In the genomic region with DNA sequence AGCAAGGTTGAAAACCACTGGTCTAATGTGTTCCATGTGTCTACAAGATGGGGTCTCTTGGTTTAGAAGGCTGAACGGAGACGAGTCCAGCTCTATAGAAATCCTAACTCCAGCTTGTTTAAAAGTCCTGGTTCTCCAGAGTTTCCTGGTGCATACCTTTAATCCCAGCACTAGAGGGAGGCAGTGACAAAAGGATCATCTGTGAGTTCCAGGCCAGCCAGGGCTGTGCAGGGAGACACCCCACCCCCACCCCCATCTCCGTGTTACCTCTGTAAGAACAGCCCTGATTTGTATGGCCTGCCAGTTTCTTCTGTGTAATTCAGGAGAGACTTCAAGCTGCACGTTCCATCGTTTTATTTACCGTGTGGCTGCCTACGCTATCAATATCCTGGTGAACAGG, we compare ENCODE assay signal across 9 mouse cellular contexts. TPM values are rescaled to one million over a fixed set of nuclear protein-coding genes. Genes with fewer than 3 reads are reported as not detected.
DNase-seq lines count a peak whose midpoint lies in the region; ATAC-seq and TF ChIP-seq lines count a peak whose summit lies in the region.
"Had no signal": no experiment of that assay in that cellular context is flagged by ENCODE, and none has a peak within 500 bp of the region (broad histone marks: within the 10 kb centered on the region; RNA-seq: fewer than 3 reads in every experiment).

No protein-coding gene starts in this region.

- H3K27ac ChIP-seq in gastrocnemius, adult 2 months: peak overlapping the region; percentile 64
- H3K27ac ChIP-seq in intestine, embryonic 15.5 days: no peak overlapping the region
- 0 out of 2 replicates have a peak overlapping the region, but pooled peaks have one; percentile 64 for H3K27ac ChIP-seq in liver, postnatal 0 days (ENCODE audit: low read depth)
- H3K27ac ChIP-seq in stomach, postnatal 0 days (replicated peaks): peak overlapping the region; percentile 65

- H3K36me3 ChIP-seq in intestine, embryonic 15.5 days: peaks cover 8% of the 10 kb centered on the region; the same call in 1 of the 2 replicates
- H3K36me3 ChIP-seq in liver, postnatal 0 days (replicated peaks; ENCODE audit: insufficient read depth, low read length): peaks cover 10% of the 10 kb centered on the region; the same call in 1 of the 2 replicates
- H3K36me3 ChIP-seq in stomach, postnatal 0 days (ENCODE audit: control insufficient read depth, insufficient read depth, low read length): 0 out of 2 replicates have a peak, but pooled peaks cover 4% of the 10 kb centered on the region

- no peak overlapping the region for H3K4me2 ChIP-seq in intestine, embryonic 15.5 days (replicated peaks)
- peak overlapping the region; percentile 55 for H3K4me2 ChIP-seq in liver, postnatal 0 days (ENCODE audit: low read depth, low read length)
- no peak overlapping the region for H3K4me2 ChIP-seq in stomach, postnatal 0 days (replicated peaks; ENCODE audit: low read depth)

- no peaks in the 10 kb centered on the region for H3K27me3 ChIP-seq in intestine, embryonic 15.5 days (replicated peaks)
- no peaks in the 10 kb centered on the region for H3K27me3 ChIP-seq in liver, postnatal 0 days (ENCODE audit: insufficient read depth, low read length)
- H3K27me3 ChIP-seq in stomach, postnatal 0 days (ENCODE audit: control insufficient read depth, insufficient read depth, low read length): no peaks in the 10 kb centered on the region

- ATAC-seq in intestine, embryonic 15.5 days: peak; percentile 69
- peak; percentile 82 for ATAC-seq in liver, postnatal 0 days
- ATAC-seq in stomach, postnatal 0 days (ENCODE audit: low FRiP score, low TSS enrichment): peak; percentile 83
- ATAC-seq in granulocyte monocyte progenitor cell, adult 5-6 weeks (replicated peaks; ENCODE audit: poor library complexity, severe bottlenecking): no peak

- H3K9me3 ChIP-seq in intestine, embryonic 15.5 days: no peaks in the 10 kb centered on the region
- H3K9me3 ChIP-seq in liver, postnatal 0 days (ENCODE audit: low read length): no peaks in the 10 kb centered on the region
- no peaks in the 10 kb centered on the region for H3K9me3 ChIP-seq in stomach, postnatal 0 days (ENCODE audit: control insufficient read depth, low read length)

- intact Hi-C loops in gastrocnemius, adult 2 months (cut with DNase I): loop anchor here (2.0 kb wide), 1 partner anchor 101 kb away; no protein-coding TSS in a partner anchor
- intact Hi-C loops in gastrocnemius, postnatal 36 days (cut with DNase I): loop anchor here (2.0 kb wide), 1 partner anchor 101 kb away; no protein-coding TSS in a partner anchor

- H3K4me1 ChIP-seq in intestine, embryonic 15.5 days (replicated peaks): 0 out of 2 replicates have a peak, but pooled peaks cover 5% of the 10 kb centered on the region
- H3K4me1 ChIP-seq in liver, postnatal 0 days (ENCODE audit: insufficient read depth): peaks cover 17% of the 10 kb centered on the region
- no peaks in the 10 kb centered on the region for H3K4me1 ChIP-seq in stomach, postnatal 0 days (replicated peaks; ENCODE audit: control insufficient read depth, insufficient read depth)

- H3K4me3 ChIP-seq in gastrocnemius, adult 2 months: no peak overlapping the region
- no peak overlapping the region for H3K4me3 ChIP-seq in intestine, embryonic 15.5 days (replicated peaks)
- H3K4me3 ChIP-seq in liver, postnatal 0 days (ENCODE audit: low read depth, low read length): no peak overlapping the region
- H3K4me3 ChIP-seq in stomach, postnatal 0 days (ENCODE audit: low read depth, low read length): no peak overlapping the region

- DNase-seq in gastrocnemius, adult 2 months: peak; percentile 44
- no peak for DNase-seq in gastrocnemius, postnatal 36 days
- peak; percentile 80 for DNase-seq in R1 (ENCODE audit: low read depth, low spot score)
- DNase-seq in liver, postnatal 0 days: peak; percentile 40
- peak; percentile 67 for DNase-seq in stomach, postnatal 0 days (ENCODE audit: low spot score)
- no peak for DNase-seq in urinary bladder, postnatal 10 days (ENCODE audit: low spot score)

- WGBS in intestine, embryonic 15.5 days: 39% methylated on average over 7 of the region's 7 CpGs
- 36% methylated on average over 7 of the region's 7 CpGs for WGBS in liver, postnatal 0 days (ENCODE audit: insufficient replicate concordance)
- WGBS in stomach, postnatal 0 days: 46% methylated on average over 7 of the region's 7 CpGs

- no peak for TF ChIP-seq EP300 in liver, postnatal 0 days (IDR thresholded peaks at IDR 0.05; ENCODE audit: low read depth)
- TF ChIP-seq EP300 in stomach, postnatal 0 days (optimal IDR thresholded peaks at IDR 0.05): no peak

- peak; percentile 68 for TF ChIP-seq CTCF in gastrocnemius, adult 2 months (IDR thresholded peaks at IDR 0.05)
- peak; percentile 67 for TF ChIP-seq CTCF in liver, postnatal 0 days (IDR thresholded peaks at IDR 0.05; ENCODE audit: low read depth)
- TF ChIP-seq CTCF in stomach, postnatal 0 days (IDR thresholded peaks at IDR 0.05; ENCODE audit: low read depth): peak; percentile 78

- no peak overlapping the region for H3K9ac ChIP-seq in intestine, embryonic 15.5 days
- H3K9ac ChIP-seq in liver, postnatal 0 days (replicated peaks): peak overlapping the region; percentile 18; the same call in 1 of the 2 replicates
- H3K9ac ChIP-seq in stomach, postnatal 0 days (ENCODE audit: low read length): no peak overlapping the region

RNA-seq across cellular contexts. Expression of a gene that starts 8.7 kb away (rescaled TPM):
- 100 to 1,000 TPM; 201 to 276 TPM for total RNA-seq in gastrocnemius, adult 2 months (2021)
- 100 to 1,000 TPM; 116 to 137 TPM for total RNA-seq in gastrocnemius, postnatal 36 days (2021)
- 0.98 and 1.3 TPM in 2 replicates for polyA plus RNA-seq in intestine, embryonic 15.5 days (2015; fragmentation: Nextera tagmentation; extraction: Ambion mirVana)
- polyA plus RNA-seq in liver, postnatal 0 days (2015; fragmentation: Nextera tagmentation; extraction: Ambion mirVana): 0.38 and 0.65 TPM in 2 replicates
- 1.5 and 1.6 TPM in 2 replicates for polyA plus RNA-seq in stomach, postnatal 0 days (2015; fragmentation: Nextera tagmentation; extraction: Ambion mirVana)
- not detected in 2 replicates for total RNA-seq in granulocyte monocyte progenitor cell, adult 5-6 weeks (2014; fragmentation: Nextera tagmentation)
- total RNA-seq in granulocyte monocyte progenitor cell, adult 5-6 weeks (2017): not detected in 2 replicates
- polyA plus RNA-seq: large intestine, adult 2 months had no signal

RNA-seq across cellular contexts. Expression of a gene that starts 49.1 kb away (rescaled TPM):
- total RNA-seq in gastrocnemius, adult 2 months (2021): 1 to 10 TPM; 5.0 to 9.6 TPM
- 1 to 10 TPM; 3.7 to 5.6 TPM for total RNA-seq in gastrocnemius, postnatal 36 days (2021)
- 1.3 and 1.5 TPM in 2 replicates for polyA plus RNA-seq in intestine, embryonic 15.5 days (2015; fragmentation: Nextera tagmentation; extraction: Ambion mirVana)
- 1.1 and 1.2 TPM in 2 replicates for polyA plus RNA-seq in liver, postnatal 0 days (2015; fragmentation: Nextera tagmentation; extraction: Ambion mirVana)
- 2.5 and 2.9 TPM in 2 replicates for polyA plus RNA-seq in stomach, postnatal 0 days (2015; fragmentation: Nextera tagmentation; extraction: Ambion mirVana)
- 0.83 and 3.4 TPM in 2 replicates for total RNA-seq in granulocyte monocyte progenitor cell, adult 5-6 weeks (2014; fragmentation: Nextera tagmentation)
- 0.34 and 0.41 TPM in 2 replicates for total RNA-seq in granulocyte monocyte progenitor cell, adult 5-6 weeks (2017)

Comparison
In these comparisons a context has a peak if more than half of its experiments do, and no peak if none do; other contexts are left out.
1. DNase-seq: peak in gastrocnemius, adult 2 months (single experiment), R1 (single experiment), liver, postnatal 0 days (single experiment) and stomach, postnatal 0 days (single experiment); none in gastrocnemius, postnatal 36 days (0 of 2) and urinary bladder, postnatal 10 days (single experiment).
2. RNA of a gene that starts 8.7 kb away (total RNA-seq): 201 to 276 TPM in gastrocnemius, adult 2 months and 116 to 137 TPM in gastrocnemius, postnatal 36 days; not detected in granulocyte monocyte progenitor cell, adult 5-6 weeks; every median in the first group is over 100 times any median in the second.
3. Peak in every context shown above with its lines, with median percentiles within 50 percentile points of each other: CTCF ChIP-seq.